Mouse (Mus musculus) heart, adult 2 months (tissue): ENCODE results near the gene Gpr1. TPM values are rescaled to one million over a fixed set of nuclear protein-coding genes. Genes with fewer than 3 reads are reported as not detected.

ENCODE experiments used
- DNase-seq, 2 experiments: peaks; one replicate each; pipeline ENCODE4 v3.0.0; 2021
- H3K27ac ChIP-seq: fragments of 200-600 bp; 2 replicates; pipeline ENCODE4 v1.8.1; 2022
- H3K27me3 ChIP-seq: fragments of 200-500 bp; 2 replicates; pipeline ENCODE4 v1.6.1; 2012; ENCODE audit warnings: mild to moderate bottlenecking, low read length, inconsistent platforms, mixed read lengths; ENCODE audit not compliant: control insufficient read depth, insufficient read depth
- H3K36me3 ChIP-seq: fragments of 200-500 bp; 2 replicates; pipeline ENCODE4 v1.6.1; 2012; ENCODE audit warnings: low read length, inconsistent platforms; ENCODE audit not compliant: control insufficient read depth, insufficient read depth
- H3K4me1 ChIP-seq: fragments of 200-500 bp; 2 replicates; pipeline ENCODE4 v1.6.1; 2011; ENCODE audit warnings: low read length; ENCODE audit not compliant: control insufficient read depth, insufficient read depth
- H3K4me3 ChIP-seq: fragments of 200-600 bp; 2 replicates; pipeline ENCODE4 v1.8.1; 2022
- H3K79me2 ChIP-seq: fragments of 200-500 bp; replicated peaks from 2 replicates; pipeline ENCODE4 v1.6.1; 2012; ENCODE audit warnings: mild to moderate bottlenecking, inconsistent platforms, low read length, moderate library complexity, mixed read lengths; ENCODE audit not compliant: control insufficient read depth, insufficient read depth
- H3K9ac ChIP-seq: fragments of 200-500 bp; 2 replicates; pipeline ENCODE4 v1.6.1; 2012; ENCODE audit warnings: low read depth, mild to moderate bottlenecking, control low read depth, inconsistent platforms, low read length, mixed read lengths
- CTCF ChIP-seq: fragments of 200-600 bp; IDR thresholded peaks from 2 replicates; pipeline ENCODE4 v1.8.1; 2022; ENCODE audit warnings: antibody characterized with exemption, mild to moderate bottlenecking, moderate library complexity
- EP300 ChIP-seq: fragments of 200-500 bp; IDR thresholded peaks from 2 replicates; pipeline ENCODE4 v1.6.1; 2011; ENCODE audit warnings: low read depth, low read length, control low read depth; ENCODE audit not compliant: insufficient read depth
- POLR2A ChIP-seq: fragments of 200-500 bp; IDR thresholded peaks from 2 replicates; pipeline ENCODE4 v1.6.1; 2011; ENCODE audit warnings: mild to moderate bottlenecking, low read depth, low read length, control low read depth; ENCODE audit not compliant: insufficient read depth
- WGBS: fragments of 180-500 bp; shearing (Covaris S2); methylation state at CpG from one replicate; pipeline ENCODE4 v1.1.7; 2018; 5-methylcytosine and 5-hydroxymethylcytosine counted together
- intact Hi-C: fragments of 180-260 bp; cut with DNase I; formaldehyde crosslinking; loops from one replicate; pipeline ENCODE4 v1.15.1; 2025
- polyA plus RNA-seq: library from polyadenylated mRNA; depleted of rRNA; stranded (reverse); fragments of >200 nt; gene quantifications from 2 replicates; pipeline ENCODE4 v1.2.3, GENCODE M21; 2012
- total RNA-seq, 2 experiments: library from RNA; stranded (reverse); gene quantifications; 2 replicates each; pipeline ENCODE4 v1.2.3; 2021

Gene Gpr1
- total and polyA plus RNA-seq, 3 experiments, result 0.16 to 0.50 (median 0.31) TPM

DNA sequence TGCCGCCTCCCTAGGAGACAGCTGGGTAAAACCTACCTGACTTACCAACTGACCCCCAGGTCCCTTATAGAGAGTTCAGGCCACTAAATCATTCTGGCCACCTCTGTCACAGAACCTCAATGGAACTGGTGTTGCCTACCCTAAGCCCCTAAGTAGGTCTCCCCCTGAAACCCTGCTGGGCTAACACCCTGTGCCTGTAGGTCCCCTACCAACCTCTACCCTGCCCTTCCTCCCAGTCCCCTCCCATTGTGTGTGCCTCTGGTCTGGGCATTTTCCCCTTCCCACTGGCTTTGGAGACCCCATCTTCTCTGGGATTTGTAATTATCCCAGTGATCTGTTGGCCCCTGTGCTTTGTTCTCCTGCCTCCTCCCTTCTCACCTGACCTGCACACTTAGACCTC lies 10.9 kb downstream of the Gpr1 start:
- H3K4me3 ChIP-seq, result no peak overlapping the region
- H3K4me1 ChIP-seq, result no peaks in the 10 kb centered on the region
- WGBS, result 92% methylated on average over 1 of the region's 1 CpGs
- H3K27ac ChIP-seq, result no peak overlapping the region
- no peaks in the 10 kb centered on the region for H3K27me3 ChIP-seq
- H3K79me2 ChIP-seq, result no peaks in the 10 kb centered on the region
- no peak overlapping the region for H3K9ac ChIP-seq
- intact Hi-C loops, result no loop called here
- no peak for DNase-seq
- H3K36me3 ChIP-seq, result no peaks in the 10 kb centered on the region
- TF ChIP-seq CTCF, result no peak
- TF ChIP-seq POLR2A, result no peak
- TF ChIP-seq EP300, result no peak

DNA sequence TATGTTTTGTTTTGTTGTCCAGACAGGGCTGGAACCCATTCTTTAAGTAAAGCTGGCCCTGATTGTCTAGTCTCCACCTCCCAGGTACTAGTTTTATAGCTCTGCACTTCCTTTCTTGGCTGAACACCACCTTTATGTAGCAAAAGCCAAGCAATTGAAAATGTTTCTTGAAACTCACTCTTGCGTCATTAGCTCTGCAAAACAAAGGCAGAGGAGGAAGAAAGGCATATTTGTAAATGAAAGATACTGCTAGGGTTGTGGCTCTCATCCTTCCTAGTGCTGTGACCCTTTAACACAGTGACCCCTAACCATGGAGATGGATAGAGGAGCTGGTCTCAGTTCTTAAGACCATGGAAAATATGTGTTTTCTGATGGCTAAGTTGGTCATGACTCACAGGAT lies 12.7 kb downstream of the Gpr1 start:
- TF ChIP-seq EP300 (no peak), POLR2A (no peak), CTCF (no peak)
- H3K79me2 ChIP-seq, result no peaks in the 10 kb centered on the region
- H3K4me1 ChIP-seq, result no peaks in the 10 kb centered on the region
- no peak overlapping the region for H3K4me3 ChIP-seq
- DNase-seq, result no peak
- no peaks in the 10 kb centered on the region for H3K27me3 ChIP-seq
- intact Hi-C loops, result no loop called here
- WGBS, result 79% methylated on average over 1 of the region's 1 CpGs
- H3K27ac ChIP-seq, result no peak overlapping the region
- no peaks in the 10 kb centered on the region for H3K36me3 ChIP-seq
- no peak overlapping the region for H3K9ac ChIP-seq

DNA sequence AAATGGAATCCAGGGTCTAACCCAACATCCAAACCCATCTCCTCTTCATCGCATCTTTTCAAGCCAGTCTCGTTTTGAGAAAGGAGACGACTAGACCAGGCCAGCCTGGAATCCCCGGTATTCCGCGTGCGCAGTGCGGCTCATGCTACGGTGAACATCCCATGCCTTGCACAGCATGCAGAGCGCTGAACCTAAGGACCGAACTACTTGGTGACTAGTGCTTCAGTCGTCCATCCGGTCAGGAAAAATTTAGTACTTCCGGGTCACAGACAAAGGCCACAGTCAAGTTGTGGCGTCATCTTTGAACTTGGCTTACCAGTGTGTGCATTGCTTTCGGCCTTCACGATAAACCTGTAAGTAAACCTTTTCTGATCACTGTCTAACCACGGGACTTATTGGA lies 14.0 kb downstream of the Gpr1 start:
- H3K79me2 ChIP-seq, result no peaks in the 10 kb centered on the region
- no peaks in the 10 kb centered on the region for H3K27me3 ChIP-seq
- H3K9ac ChIP-seq, result no peak overlapping the region
- no peaks in the 10 kb centered on the region for H3K36me3 ChIP-seq
- TF ChIP-seq POLR2A (no peak), CTCF (no peak), EP300 (no peak)
- no peak for DNase-seq
- 91% methylated on average over 18 of the region's 18 CpGs for WGBS
- no peak overlapping the region for H3K27ac ChIP-seq
- no peaks in the 10 kb centered on the region for H3K4me1 ChIP-seq
- H3K4me3 ChIP-seq, result no peak overlapping the region
- intact Hi-C loops, result no loop called here

DNA sequence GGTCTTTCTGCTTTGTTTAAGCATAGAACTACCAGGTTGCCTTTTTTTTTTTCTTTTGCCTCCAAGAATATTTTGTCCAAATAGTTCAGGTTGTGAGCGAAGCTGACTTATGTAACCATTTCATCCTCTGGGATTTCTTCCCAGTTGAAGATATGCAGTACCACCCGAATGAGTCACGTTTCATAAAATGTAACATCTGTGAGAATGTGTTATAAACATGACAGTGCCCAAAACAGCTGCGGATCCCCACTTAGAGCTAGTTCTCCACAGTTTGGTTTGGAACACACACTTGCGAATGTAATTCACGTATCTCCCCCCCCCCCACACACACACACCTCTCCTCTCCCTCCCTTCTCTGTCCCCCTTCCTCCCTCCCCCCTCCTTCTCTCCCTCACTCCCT lies 15.0 kb downstream of the Gpr1 start:
- intact Hi-C loops, result no loop called here
- Histone ChIP-seq H3K9ac (no peak overlapping the region), H3K79me2 (no peaks in the 10 kb centered on the region), H3K4me1 (no peaks in the 10 kb centered on the region), H3K4me3 (no peak overlapping the region), H3K27ac (no peak overlapping the region), H3K36me3 (no peaks in the 10 kb centered on the region), H3K27me3 (no peaks in the 10 kb centered on the region)
- DNase-seq, result no peak
- TF ChIP-seq EP300, result no peak
- no peak for TF ChIP-seq POLR2A
- no peak for TF ChIP-seq CTCF
- 75% methylated on average over 6 of the region's 6 CpGs for WGBS

DNA sequence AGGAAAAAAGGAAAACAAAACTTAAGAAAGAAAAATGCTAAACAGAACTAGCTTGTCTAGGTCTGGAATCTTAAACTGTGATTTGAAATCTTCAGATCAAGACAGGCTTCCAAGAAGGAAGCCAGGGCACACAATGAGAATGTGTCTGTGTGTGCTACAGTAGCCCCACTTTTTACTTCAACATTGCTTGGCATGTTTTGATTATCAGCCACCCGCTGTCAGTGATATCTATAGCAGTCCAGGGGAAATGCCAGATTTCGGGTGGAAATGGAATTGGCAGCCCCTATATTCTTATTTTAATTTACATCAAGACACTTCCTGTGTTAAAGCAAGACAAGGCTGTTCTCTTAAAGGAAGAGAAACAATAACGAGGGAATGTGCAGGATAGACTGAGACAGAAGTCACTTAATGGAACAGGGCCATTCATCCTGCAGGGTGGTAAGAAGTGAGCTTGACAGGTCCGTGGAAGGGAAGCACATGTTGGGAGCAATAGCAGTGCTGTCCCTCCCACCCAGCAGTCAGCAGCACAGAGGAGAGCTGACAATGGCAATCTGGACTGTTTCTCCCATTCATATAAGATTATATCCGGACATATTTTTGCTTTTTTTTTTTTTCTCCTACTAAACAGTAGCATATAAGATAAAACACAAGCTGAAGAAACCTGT lies 18.4 kb downstream of the Gpr1 start:
- WGBS, result 24% methylated on average over 5 of the region's 5 CpGs
- Histone ChIP-seq H3K4me1 (no peaks in the 10 kb centered on the region), H3K79me2 (no peaks in the 10 kb centered on the region), H3K9ac (no peak overlapping the region), H3K27me3 (no peaks in the 10 kb centered on the region), H3K36me3 (no peaks in the 10 kb centered on the region), H3K4me3 (no peak overlapping the region), H3K27ac (no peak overlapping the region)
- no peak for DNase-seq
- TF ChIP-seq CTCF (no peak), EP300 (no peak), POLR2A (no peak)
- intact Hi-C loops, result no loop called here

DNA sequence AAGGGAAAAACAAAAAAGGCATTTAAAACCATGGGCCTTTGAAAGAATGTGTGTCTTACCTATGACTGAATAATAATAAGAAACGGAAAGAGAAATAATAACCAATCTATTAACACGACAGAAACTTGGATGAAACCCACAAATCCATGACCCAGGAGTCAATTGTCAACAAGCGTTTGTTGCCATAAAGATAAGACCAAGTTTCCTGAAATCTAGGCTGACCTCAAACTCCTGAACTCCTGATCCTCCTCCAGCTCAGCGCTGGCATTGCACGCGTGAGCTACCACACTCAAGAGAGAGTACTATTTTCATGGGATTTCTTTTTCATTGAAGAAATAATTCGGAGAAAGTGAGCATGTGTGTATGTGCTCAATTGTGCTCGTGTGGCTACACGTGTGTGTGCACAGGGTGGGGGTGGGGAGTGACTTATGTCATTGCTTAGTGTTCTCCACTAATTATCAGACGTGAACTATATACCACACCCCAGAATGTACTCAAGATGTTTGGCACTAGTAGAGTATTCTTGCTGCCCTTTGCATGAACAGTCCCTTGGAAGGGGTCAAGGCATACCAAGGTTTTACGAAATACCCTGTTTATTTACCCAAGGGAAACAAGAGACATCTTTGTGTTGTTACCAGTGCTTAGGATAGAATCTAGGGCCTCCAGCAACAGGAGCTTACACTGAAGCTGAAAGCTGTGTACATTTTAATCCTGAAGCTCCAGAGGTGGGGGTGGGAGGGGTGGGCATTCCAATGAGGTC lies 21.9 kb downstream of the Gpr1 start:
- intact Hi-C loops, result no loop called here

More for the DNA sequence above, 21.9 kb downstream of the Gpr1 start:
- 59% methylated on average over 11 of the region's 11 CpGs for WGBS
- Histone ChIP-seq H3K79me2 (no peaks in the 10 kb centered on the region), H3K4me3 (no peak overlapping the region), H3K27me3 (no peaks in the 10 kb centered on the region), H3K27ac (no peak overlapping the region), H3K9ac (no peak overlapping the region), H3K36me3 (no peaks in the 10 kb centered on the region), H3K4me1 (peaks cover 2% of the 10 kb centered on the region; the same call in 1 of the 2 replicates)
- no peak for TF ChIP-seq POLR2A
- TF ChIP-seq EP300, result no peak
- no peak for TF ChIP-seq CTCF
- no peak for DNase-seq
